Mouse (Mus musculus) stomach, embryonic 15.5 days (tissue): ENCODE data around the gene Uqcrc2. TPM values are rescaled to one million over a fixed set of nuclear protein-coding genes. Genes with fewer than 3 reads are reported as not detected.

Experiments
- ATAC-seq: fragments of 200-750 bp; cut with Nextera tagmentation; 2 replicates; pipeline ENCODE4 v1.8.0; 2017; ENCODE audit warnings: low read depth, moderate number of reproducible peaks, moderate TSS enrichment; ENCODE audit not compliant: insufficient read depth, low FRiP score
- H3K27ac ChIP-seq: fragments of 300-500 bp; sonication (generic); 2 replicates; pipeline ENCODE4 v1.5.1; 2015; ENCODE audit warnings: mild to moderate bottlenecking, inconsistent platforms
- H3K27me3 ChIP-seq: fragments of 300-500 bp; sonication (generic); replicated peaks from 2 replicates; pipeline ENCODE4 v1.6.1; 2015; ENCODE audit warnings: inconsistent platforms
- H3K36me3 ChIP-seq: fragments of 300-500 bp; sonication (generic); 2 replicates; pipeline ENCODE4 v1.6.1; 2015; ENCODE audit warnings: inconsistent platforms
- H3K4me1 ChIP-seq: fragments of 300-500 bp; sonication (generic); 2 replicates; pipeline ENCODE4 v1.6.1; 2015; ENCODE audit warnings: inconsistent platforms
- H3K4me2 ChIP-seq: fragments of 300-500 bp; sonication (generic); 2 replicates; pipeline ENCODE4 v1.6.1; 2015; ENCODE audit warnings: mild to moderate bottlenecking, inconsistent platforms
- H3K4me3 ChIP-seq: fragments of 300-500 bp; sonication (generic); replicated peaks from 2 replicates; pipeline ENCODE4 v1.5.1; 2015; ENCODE audit warnings: inconsistent platforms
- H3K9ac ChIP-seq: fragments of 300-500 bp; sonication (generic); 2 replicates; pipeline ENCODE4 v1.6.1; 2015; ENCODE audit warnings: inconsistent platforms
- H3K9me3 ChIP-seq: fragments of 300-500 bp; sonication (generic); 2 replicates; pipeline ENCODE4 v1.6.1; 2016; ENCODE audit warnings: inconsistent platforms
- WGBS: fragments of 180-500 bp; shearing (Covaris S2); methylation state at CpG from one replicate; pipeline ENCODE4 v1.1.7; 2015; 5-methylcytosine and 5-hydroxymethylcytosine counted together
- polyA plus RNA-seq: library from polyadenylated mRNA; unstranded; fragments of >200 nt; fragmentation: Nextera tagmentation; extraction: Ambion mirVana; gene quantifications from 2 replicates; pipeline ENCODE4 v1.2.1, GENCODE M21; 2015

Uqcrc2 gene
- polyA plus RNA-seq, 1 experiment from 2014 or later: 197 TPM

GRCm38 (mm10) chr7:120647849-120648248 lies 12.9 kb downstream of the Uqcrc2 start:
- WGBS: 84% methylated on average over 2 of the region's 2 CpGs
- Histone ChIP-seq H3K9me3 (no peaks in the 10 kb centered on the region), H3K27ac (no peak overlapping the region), H3K27me3 (no peaks in the 10 kb centered on the region), H3K36me3 (peaks cover 38% of the 10 kb centered on the region), H3K4me3 (no peak overlapping the region), H3K9ac (no peak overlapping the region), H3K4me2 (no peak overlapping the region), H3K4me1 (no peaks in the 10 kb centered on the region)
- no peak for ATAC-seq

DNA sequence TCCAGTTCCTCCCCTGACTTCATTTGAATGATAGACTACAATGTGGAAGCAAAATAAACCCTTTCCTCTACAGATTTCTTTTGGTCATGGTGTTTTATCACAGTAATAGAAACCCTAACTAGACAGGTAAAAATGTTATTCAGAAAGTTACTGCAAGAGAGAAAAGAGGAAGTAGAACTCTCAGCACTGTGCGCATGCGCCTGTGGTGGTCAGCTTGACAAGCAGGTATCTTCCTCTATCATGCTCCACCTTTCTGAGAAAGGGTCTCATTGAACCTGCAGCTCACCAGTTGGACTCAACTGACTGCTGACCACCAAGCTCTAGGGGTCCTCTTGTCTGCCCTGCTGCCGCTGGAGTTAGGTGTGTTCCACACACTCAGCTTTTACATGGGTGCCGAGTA lies 27.1 kb downstream of the Uqcrc2 start:
- WGBS: 91% methylated on average over 4 of the region's 4 CpGs
- no peaks in the 10 kb centered on the region for H3K9me3 ChIP-seq
- no peak overlapping the region for H3K27ac ChIP-seq
- no peak overlapping the region for H3K4me2 ChIP-seq
- no peak for ATAC-seq
- no peaks in the 10 kb centered on the region for H3K4me1 ChIP-seq
- H3K36me3 ChIP-seq: peaks cover 17% of the 10 kb centered on the region
- H3K9ac ChIP-seq: no peak overlapping the region
- no peak overlapping the region for H3K4me3 ChIP-seq
- H3K27me3 ChIP-seq: no peaks in the 10 kb centered on the region

GRCm38 (mm10) chr7:120670153-120670875 lies 35.3 kb downstream of the Uqcrc2 start, which contains the start of gene Pdzd9:
Gene Pdzd9 (minus strand): TSS chr7:120670343.
- no peaks in the 10 kb centered on the region for H3K9me3 ChIP-seq
- no peak for ATAC-seq
- no peak within 1 kb of the TSS for H3K4me3 ChIP-seq
- no peak within 1 kb of the TSS for H3K27ac ChIP-seq
- H3K27me3 ChIP-seq: no peaks in the 10 kb centered on the region
- WGBS: 21% methylated on average over 14 of the region's 14 CpGs
- H3K9ac ChIP-seq: no peak within 1 kb of the TSS
- no peak within 1 kb of the TSS; the same call in 1 of the 2 replicates for H3K4me2 ChIP-seq
- H3K36me3 ChIP-seq: no peaks in the 10 kb centered on the region
- H3K4me1 ChIP-seq: peaks cover 5% of the 10 kb centered on the region; the same call in 1 of the 2 replicates

DNA sequence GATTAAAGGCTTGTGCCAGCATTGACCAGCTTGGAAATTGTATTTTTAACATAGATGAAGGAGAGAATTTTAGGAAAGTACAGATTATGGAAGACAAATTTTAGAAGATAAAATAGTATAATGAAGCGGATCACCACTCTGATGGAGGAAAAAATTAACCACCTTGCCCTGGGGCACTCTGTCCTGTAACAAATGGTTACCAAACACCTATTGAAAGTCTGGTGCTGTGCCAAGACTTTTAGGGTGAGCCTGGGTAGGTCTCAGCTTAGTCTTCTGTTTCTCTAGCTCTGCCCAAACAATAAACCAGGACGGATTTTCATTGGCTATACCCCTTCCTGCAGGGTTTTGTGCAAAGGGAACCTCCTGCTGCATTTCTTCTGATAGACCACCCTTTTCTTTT lies 36.3 kb downstream of the Uqcrc2 start:
- Histone ChIP-seq H3K27me3 (no peaks in the 10 kb centered on the region), H3K27ac (no peak overlapping the region), H3K9me3 (no peaks in the 10 kb centered on the region), H3K36me3 (no peaks in the 10 kb centered on the region), H3K4me3 (no peak overlapping the region), H3K9ac (no peak overlapping the region), H3K4me2 (no peak overlapping the region), H3K4me1 (peaks cover 5% of the 10 kb centered on the region; the same call in 1 of the 2 replicates)
- 65% methylated on average over 2 of the region's 2 CpGs for WGBS
- ATAC-seq: no peak

- H3K4me2 ChIP-seq: peak within 1 kb of the TSS; percentile 75
- no peaks in the 10 kb centered on the region for H3K36me3 ChIP-seq
- H3K4me1 ChIP-seq: peaks cover 14% of the 10 kb centered on the region
- WGBS: 1% methylated on average over 28 of the region's 44 CpGs
- peak; percentile 95 for ATAC-seq
- no peaks in the 10 kb centered on the region for H3K27me3 ChIP-seq
- peak within 1 kb of the TSS; percentile 74 for H3K9ac ChIP-seq
- peak within 1 kb of the TSS; percentile 90 for H3K4me3 ChIP-seq
- no peaks in the 10 kb centered on the region for H3K9me3 ChIP-seq
- peak within 1 kb of the TSS; percentile 40 for H3K27ac ChIP-seq
These were observed 42.1 kb downstream of the Uqcrc2 start, which contains the start of gene Mosmo for GRCm38 (mm10) chr7:120677001-120677643. Gene Mosmo (plus strand): TSS chr7:120677618.

DNA sequence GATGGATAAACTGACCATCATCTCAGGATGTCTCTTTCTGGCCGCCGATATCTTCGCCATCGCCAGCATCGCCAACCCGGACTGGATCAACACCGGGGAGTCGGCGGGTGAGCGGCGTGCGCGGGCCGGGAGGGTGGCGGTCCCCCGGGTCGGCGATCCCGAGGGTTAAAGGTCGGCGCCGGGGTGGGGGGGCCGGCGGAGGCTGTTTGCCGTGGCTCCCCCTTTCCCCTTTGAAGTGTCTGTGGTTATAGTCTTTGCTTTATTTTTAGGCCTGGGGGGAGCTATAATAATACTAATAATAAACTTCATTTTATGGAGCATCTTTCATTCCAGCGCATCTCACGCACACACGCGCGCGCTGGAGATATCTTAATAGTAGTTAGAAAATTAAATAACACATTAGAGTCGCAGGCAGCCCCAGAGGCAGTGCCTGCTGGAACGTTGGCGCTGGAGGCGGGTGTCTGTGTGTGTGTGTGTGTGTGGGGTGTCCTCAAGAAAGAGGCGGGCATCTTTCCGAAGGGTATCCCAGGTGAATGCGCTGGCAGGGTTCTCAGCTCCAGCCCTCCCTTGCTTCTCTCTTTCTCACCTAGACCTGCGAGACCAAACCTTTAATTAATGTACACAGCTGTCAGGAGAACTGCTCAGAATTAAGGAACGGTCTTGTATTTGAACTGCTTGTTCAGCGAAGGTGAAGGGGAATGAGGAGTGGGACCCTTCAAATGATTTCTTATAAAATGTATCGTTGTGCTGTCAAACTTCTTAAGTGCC lies 43.0 kb downstream of the Uqcrc2 start:
- peaks cover 18% of the 10 kb centered on the region for H3K4me1 ChIP-seq
- no peaks in the 10 kb centered on the region for H3K9me3 ChIP-seq
- peak overlapping the region; percentile 40; the same call in 1 of the 2 replicates for H3K27ac ChIP-seq
- H3K9ac ChIP-seq: peak overlapping the region; percentile 74
- WGBS: 2% methylated on average over 42 of the region's 42 CpGs
- H3K36me3 ChIP-seq: no peaks in the 10 kb centered on the region
- H3K27me3 ChIP-seq: no peaks in the 10 kb centered on the region
- peak; percentile 47; the same call in 1 of the 2 replicates for ATAC-seq
- peak overlapping the region; percentile 75 for H3K4me2 ChIP-seq
- H3K4me3 ChIP-seq: peak overlapping the region; percentile 90

DNA sequence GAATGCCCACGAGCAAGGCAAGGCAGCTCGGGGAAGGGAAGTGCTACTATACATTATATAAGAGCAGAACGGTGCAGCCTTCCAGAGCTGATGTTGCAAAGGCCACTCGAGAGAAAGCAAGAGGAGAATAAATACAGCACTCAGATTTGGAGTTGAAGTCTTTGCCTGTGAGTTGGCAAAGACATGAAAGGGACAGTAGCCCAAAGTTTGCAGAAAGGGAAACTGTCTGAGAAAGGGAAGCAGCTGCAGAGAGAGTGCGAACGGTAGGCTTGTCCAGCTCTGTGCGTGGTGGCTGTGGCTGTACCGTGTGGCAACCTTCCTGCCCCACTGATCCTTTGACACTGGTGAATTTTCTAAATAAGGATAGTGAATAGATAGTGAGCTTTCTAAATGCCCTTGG lies 44.0 kb downstream of the Uqcrc2 start:
- Histone ChIP-seq H3K27ac (no peak overlapping the region), H3K27me3 (no peaks in the 10 kb centered on the region), H3K4me1 (peaks cover 18% of the 10 kb centered on the region), H3K4me2 (peak overlapping the region; percentile 75), H3K9ac (0 out of 2 replicates have a peak overlapping the region, but pooled peaks have one; percentile 5), H3K36me3 (no peaks in the 10 kb centered on the region), H3K9me3 (no peaks in the 10 kb centered on the region), H3K4me3 (peak overlapping the region; percentile 90; the same call in 1 of the 2 replicates)
- WGBS: 36% methylated on average over 8 of the region's 8 CpGs
- no peak for ATAC-seq

DNA sequence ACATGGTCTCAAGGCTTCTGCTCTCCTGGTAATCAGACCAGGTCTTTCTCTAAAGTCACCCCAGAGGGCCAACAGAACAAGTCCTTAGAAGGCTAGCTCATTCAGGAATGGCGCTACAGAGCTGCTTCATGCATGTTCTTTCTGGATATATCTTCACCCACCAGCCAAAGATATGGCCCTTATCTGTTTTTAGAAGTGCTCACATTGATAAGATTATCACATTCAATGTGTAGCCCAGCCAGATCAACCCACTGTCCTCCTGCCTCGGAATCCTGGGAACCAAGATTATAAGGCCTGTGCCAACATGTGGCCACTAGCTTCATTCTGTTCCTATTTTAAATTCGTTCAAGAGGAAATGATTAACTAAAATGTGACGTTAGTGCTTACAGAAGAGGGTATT lies 47.0 kb downstream of the Uqcrc2 start:
- no peak for ATAC-seq
- Histone ChIP-seq H3K27ac (no peak overlapping the region), H3K27me3 (no peaks in the 10 kb centered on the region), H3K4me3 (no peak overlapping the region), H3K36me3 (no peaks in the 10 kb centered on the region), H3K9me3 (no peaks in the 10 kb centered on the region), H3K4me1 (peaks cover 18% of the 10 kb centered on the region), H3K4me2 (no peak overlapping the region), H3K9ac (no peak overlapping the region)
- 62% methylated on average over 4 of the region's 4 CpGs for WGBS

DNA sequence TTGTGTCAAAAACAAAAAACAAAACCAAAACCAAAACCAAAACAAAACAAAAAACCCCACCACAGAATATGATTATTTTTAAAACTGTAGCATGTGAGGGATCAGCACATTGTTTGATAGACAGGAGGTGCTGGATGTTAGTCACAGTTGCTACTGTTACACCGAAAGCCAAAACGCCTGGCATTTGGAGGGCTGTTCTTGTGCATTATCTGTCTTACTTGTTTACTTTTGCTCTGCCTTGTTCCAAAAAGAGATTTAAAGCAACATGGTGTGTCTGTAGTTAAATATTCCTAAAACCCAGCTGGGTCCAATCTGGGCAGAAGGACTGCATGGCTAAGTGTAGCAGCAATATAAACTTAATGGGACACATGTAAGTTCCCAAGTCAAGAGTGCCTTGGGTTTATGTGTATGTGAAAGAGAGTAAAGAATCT lies 49.8 kb downstream of the Uqcrc2 start:
- no peak for ATAC-seq
- 0 out of 2 replicates have a peak overlapping the region, but pooled peaks have one; percentile 3 for H3K4me2 ChIP-seq

DNA sequence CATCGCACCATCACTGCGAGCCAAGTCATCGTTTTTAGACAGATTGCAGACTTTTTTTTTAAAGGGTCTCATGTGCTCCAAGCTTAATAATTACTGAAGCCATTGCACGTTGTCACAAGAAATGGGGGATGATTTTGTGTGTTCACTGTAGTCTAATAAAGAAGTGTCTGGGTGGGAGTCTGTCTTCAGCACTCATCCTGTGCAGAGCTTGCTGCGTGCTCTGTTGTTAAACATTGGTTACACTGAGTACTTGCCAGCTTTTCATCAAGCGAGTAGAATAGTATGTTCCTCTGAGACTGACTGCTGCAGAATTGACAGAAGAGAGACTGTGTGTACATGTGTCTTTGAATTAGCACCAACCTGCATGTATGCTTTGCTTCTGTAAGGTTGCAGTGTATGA lies 50.3 kb downstream of the Uqcrc2 start:
- Histone ChIP-seq H3K4me2 (0 out of 2 replicates have a peak overlapping the region, but pooled peaks have one; percentile 3), H3K27ac (no peak overlapping the region)
- ATAC-seq: no peak

More for the DNA sequence above, 49.8 kb downstream of the Uqcrc2 start:
- H3K36me3 ChIP-seq: no peaks in the 10 kb centered on the region
- H3K4me1 ChIP-seq: peaks cover 12% of the 10 kb centered on the region
- 44% methylated on average over 2 of the region's 2 CpGs for WGBS
- no peak overlapping the region for H3K27ac ChIP-seq
- no peak overlapping the region for H3K4me3 ChIP-seq
- no peak overlapping the region for H3K9ac ChIP-seq
- no peaks in the 10 kb centered on the region for H3K9me3 ChIP-seq
- no peaks in the 10 kb centered on the region for H3K27me3 ChIP-seq

GRCm38 (mm10) chr7:120690634-120691033 lies 55.7 kb downstream of the Uqcrc2 start:
- Histone ChIP-seq H3K4me2 (no peak overlapping the region), H3K9me3 (no peaks in the 10 kb centered on the region), H3K4me3 (no peak overlapping the region), H3K27ac (no peak overlapping the region), H3K27me3 (no peaks in the 10 kb centered on the region), H3K4me1 (no peaks in the 10 kb centered on the region), H3K9ac (no peak overlapping the region), H3K36me3 (no peaks in the 10 kb centered on the region)
- no peak for ATAC-seq
- 69% methylated on average over 4 of the region's 4 CpGs for WGBS

More for the DNA sequence above, 50.3 kb downstream of the Uqcrc2 start:
- Histone ChIP-seq H3K9ac (no peak overlapping the region), H3K27me3 (no peaks in the 10 kb centered on the region), H3K4me3 (no peak overlapping the region), H3K9me3 (no peaks in the 10 kb centered on the region), H3K36me3 (no peaks in the 10 kb centered on the region), H3K4me1 (peaks cover 8% of the 10 kb centered on the region)
- WGBS: 63% methylated on average over 6 of the region's 6 CpGs
